Comparison of ENCODE assay signal across 9 mouse cellular contexts in genomic region chr10:18904108-18904507, GRCm38 (mm10). TPM values are rescaled to one million over a fixed set of nuclear protein-coding genes. Genes with fewer than 3 reads are reported as not detected.
DNase-seq lines count a peak whose midpoint lies in the region; ATAC-seq and TF ChIP-seq lines count a peak whose summit lies in the region.
"Had no signal": no experiment of that assay in that cellular context is flagged by ENCODE, and none has a peak within 500 bp of the region (broad histone marks: within the 10 kb centered on the region; RNA-seq: fewer than 3 reads in every experiment).

No protein-coding gene starts in this region.

- H3K27me3 ChIP-seq in liver, adult 2 months (ENCODE audit: control insufficient read depth, insufficient read depth, low read length), result no peaks in the 10 kb centered on the region
- no peaks in the 10 kb centered on the region for H3K27me3 ChIP-seq in liver, embryonic 11.5 days (replicated peaks; ENCODE audit: control insufficient read depth, insufficient read depth, low read length)
- H3K27me3 ChIP-seq in liver, embryonic 14.5 days (ENCODE audit: control insufficient read depth, insufficient read depth, low read length), result no peaks in the 10 kb centered on the region
- H3K27me3 ChIP-seq in small intestine, adult 2 months (ENCODE audit: control insufficient read depth, insufficient read depth, low read length), result no peaks in the 10 kb centered on the region

- H3K9ac ChIP-seq in liver, adult 2 months (ENCODE audit: low read depth, low read length), result no peak overlapping the region
- no peak overlapping the region for H3K9ac ChIP-seq in liver, embryonic 11.5 days (ENCODE audit: low read depth, low read length)
- no peak overlapping the region for H3K9ac ChIP-seq in liver, embryonic 14.5 days (replicated peaks)

- no peaks in the 10 kb centered on the region for H3K4me1 ChIP-seq in liver, adult 2 months (ENCODE audit: control insufficient read depth, insufficient read depth, low read length)
- H3K4me1 ChIP-seq in liver, embryonic 11.5 days (replicated peaks; ENCODE audit: control insufficient read depth, insufficient read depth, low read length), result no peaks in the 10 kb centered on the region
- H3K4me1 ChIP-seq in bone marrow, adult 2 months (ENCODE audit: control insufficient read depth, insufficient read depth, low read length), result no peaks in the 10 kb centered on the region; the same call in none of the 2 replicates
- H3K4me1 ChIP-seq in liver, embryonic 14.5 days (replicated peaks; ENCODE audit: control insufficient read depth in 2 of 2, insufficient read depth in 2 of 2, low read length in 1 of 2), result no peaks in the 10 kb centered on the region
- H3K4me1 ChIP-seq in small intestine, adult 2 months (ENCODE audit: control insufficient read depth, insufficient read depth, insufficient read length, low read length), result no peaks in the 10 kb centered on the region

- TF ChIP-seq POLR2A in liver, adult 2 months (IDR thresholded peaks at IDR 0.05; ENCODE audit: extremely low read depth, insufficient read depth, low read length), result no peak
- no peak for TF ChIP-seq POLR2A in bone marrow, adult 2 months (IDR thresholded peaks at IDR 0.05; ENCODE audit: borderline replicate concordance, control insufficient read depth, low read depth, low read length)
- no peak for TF ChIP-seq POLR2A in small intestine, adult 2 months (IDR thresholded peaks at IDR 0.05; ENCODE audit: low read depth, low read length)

- peak; percentile 24 to 66 for DNase-seq in adrenal gland, adult (ENCODE audit: inconsistent age in 2 of 2, low spot score in 1 of 2)
- DNase-seq in adrenal gland, adult 8-10 months, result no peak
- DNase-seq in liver, adult 2 months (ENCODE audit: extremely low read depth, low read depth, low spot score), result peak; percentile 13
- no peak for DNase-seq in liver, embryonic 11.5 days (ENCODE audit: low spot score)
- DNase-seq in liver, embryonic 14.5 days (ENCODE audit: low read depth in 3 of 3, low spot score in 3 of 3), result no peak

- no peaks in the 10 kb centered on the region for H3K9me3 ChIP-seq in liver, embryonic 11.5 days (ENCODE audit: control insufficient read depth, low read length)
- H3K9me3 ChIP-seq in liver, embryonic 14.5 days (ENCODE audit: control insufficient read depth, low read length), result no peaks in the 10 kb centered on the region

- no peak overlapping the region; the same call in 1 of the 2 replicates for H3K4me3 ChIP-seq in liver, adult 2 months (ENCODE audit: insufficient read depth, low read depth, low read length)
- no peak overlapping the region for H3K4me3 ChIP-seq in liver, embryonic 11.5 days (ENCODE audit: low read depth, low read length)
- no peak overlapping the region for H3K4me3 ChIP-seq in bone marrow, adult 2 months (replicated peaks; ENCODE audit: control insufficient read depth, low read depth, low read length)
- no peak overlapping the region for H3K4me3 ChIP-seq in liver, embryonic 14.5 days (ENCODE audit: insufficient read depth in 1 of 2, low read depth in 2 of 2, low read length in 2 of 2)
- no peak overlapping the region for H3K4me3 ChIP-seq in small intestine, adult 2 months (ENCODE audit: low read depth, low read length)

- peak; percentile 85 for TF ChIP-seq CTCF in liver, adult 2 months (IDR thresholded peaks at IDR 0.05; ENCODE audit: low read depth, low read length)
- TF ChIP-seq CTCF in bone marrow, adult 2 months (IDR thresholded peaks at IDR 0.05; ENCODE audit: control insufficient read depth, insufficient read depth, low read length), result peak; percentile 90
- TF ChIP-seq CTCF in liver, embryonic 14.5 days (IDR thresholded peaks at IDR 0.05; ENCODE audit: low read depth), result peak; percentile 85
- peak; percentile 81; the same call in 1 of the 2 replicates for TF ChIP-seq CTCF in small intestine, adult 2 months (IDR thresholded peaks at IDR 0.05; ENCODE audit: extremely low read depth, insufficient read length, insufficient replicate concordance, low read depth, low read length)

- H3K27ac ChIP-seq in liver, adult 2 months (replicated peaks; ENCODE audit: insufficient read depth, low read depth, low read length), result no peak overlapping the region
- H3K27ac ChIP-seq in liver, embryonic 11.5 days (ENCODE audit: low read depth, low read length), result no peak overlapping the region
- no peak overlapping the region for H3K27ac ChIP-seq in bone marrow, adult 2 months (ENCODE audit: control insufficient read depth, insufficient read depth, low read depth, low read length, poor library complexity)
- H3K27ac ChIP-seq in liver, embryonic 14.5 days, result no peak overlapping the region
- H3K27ac ChIP-seq in small intestine, adult 2 months (ENCODE audit: insufficient read depth, low read depth, low read length), result no peak overlapping the region
- H3K27ac ChIP-seq: macrophage had no signal

- no peaks in the 10 kb centered on the region for H3K36me3 ChIP-seq in liver, adult 2 months (ENCODE audit: control insufficient read depth, insufficient read depth, low read length)
- no peaks in the 10 kb centered on the region for H3K36me3 ChIP-seq in liver, embryonic 11.5 days (ENCODE audit: control insufficient read depth, insufficient read depth, low read length)
- no peaks in the 10 kb centered on the region for H3K36me3 ChIP-seq in liver, embryonic 14.5 days (replicated peaks; ENCODE audit: control insufficient read depth, insufficient read depth, low read depth)
- no peaks in the 10 kb centered on the region for H3K36me3 ChIP-seq in small intestine, adult 2 months (ENCODE audit: control insufficient read depth, insufficient read depth, low read length)

- no peaks in the 10 kb centered on the region for H3K79me2 ChIP-seq in liver, adult 2 months (ENCODE audit: control insufficient read depth, insufficient read depth, low read length)

- H3K4me2 ChIP-seq in liver, embryonic 11.5 days, result no peak overlapping the region
- H3K4me2 ChIP-seq in liver, embryonic 14.5 days (ENCODE audit: low read depth), result no peak overlapping the region

- WGBS in liver, adult 2 months, result 9% methylated on average over 6 of the region's 6 CpGs
- 13% methylated on average over 6 of the region's 6 CpGs for WGBS in liver, embryonic 11.5 days
- 21% methylated on average over 6 of the region's 6 CpGs for WGBS in bone marrow, adult 2 months
- 10% methylated on average over 6 of the region's 6 CpGs for WGBS in liver, embryonic 14.5 days (ENCODE audit: insufficient replicate concordance)
- WGBS in small intestine, adult 2 months, result 12% methylated on average over 6 of the region's 6 CpGs

- no peak for ATAC-seq in liver, embryonic 11.5 days (replicated peaks; ENCODE audit: low FRiP score)
- 0 out of 2 replicates have a peak, but pooled peaks have one; percentile 52 for ATAC-seq in erythroid progenitor cell, adult 5-6 weeks (replicated peaks; ENCODE audit: low FRiP score, poor library complexity, severe bottlenecking)
- ATAC-seq in liver, embryonic 14.5 days (ENCODE audit: insufficient read depth), result no peak

- no peak for TF ChIP-seq EP300 in liver, embryonic 14.5 days (IDR thresholded peaks at IDR 0.05; ENCODE audit: low read depth)

RNA-seq across cellular contexts. Expression of gene Perp, which starts 59.3 kb away (rescaled TPM):
- 1 to 10 TPM; 3.2 to 4.5 (median 3.8) TPM for total RNA-seq in adrenal gland, adult 8-10 months (2022)
- total RNA-seq in liver, adult 2 months (2014; rRNA removed), result 83.0 and 91.4 TPM in 2 replicates
- 124 and 164 TPM in 2 replicates for polyA plus RNA-seq in liver, adult 2 months (2012; rRNA removed)
- 10.4 and 11.6 TPM in 2 replicates for polyA plus RNA-seq in liver, embryonic 11.5 days (2014; fragmentation: Nextera tagmentation; extraction: Ambion mirVana)
- polyA plus RNA-seq in bone marrow, adult 2 months (2011; ENCODE audit: insufficient read depth, insufficient read length, low replicate concordance, missing spikeins), result 4.6 TPM in 1 of 2 replicates, not detected in the other
- not detected in 2 replicates for total RNA-seq in erythroid progenitor cell, adult 5-6 weeks (2015; ENCODE audit: low replicate concordance)
- not detected in 2 replicates for total RNA-seq in erythroid progenitor cell, adult 5-6 weeks (2017; ENCODE audit: low replicate concordance)
- 6.5 and 7.5 TPM in 2 replicates for polyA plus RNA-seq in liver, embryonic 14.5 days (2012; rRNA removed)
- polyA plus RNA-seq in liver, embryonic 14.5 days (2014; fragmentation: Nextera tagmentation; extraction: Ambion mirVana), result 14.6 and 15.7 TPM in 2 replicates
- polyA plus RNA-seq in small intestine, adult 2 months (2012; rRNA removed), result 198 and 422 TPM in 2 replicates
- polyA plus RNA-seq: macrophage had no signal

Comparison
In these comparisons a context has a peak if more than half of its experiments do, and no peak if none do; other contexts are left out.
1. DNase-seq: peak in adrenal gland, adult (2 of 2) and liver, adult 2 months (single experiment); none in adrenal gland, adult 8-10 months (single experiment), liver, embryonic 11.5 days (single experiment) and liver, embryonic 14.5 days (0 of 3).
2. Peak in every context shown above with its lines, with median percentiles within 50 percentile points of each other: CTCF ChIP-seq.